Mouse (Mus musculus): ENCODE results near the gene Pgghg. TPM values are rescaled to one million over a fixed set of nuclear protein-coding genes. Genes with fewer than 3 reads are reported as not detected.

The Pgghg gene
- total RNA-seq, 2 experiments from 2014 or later: 4.0 to 7.1 TPM

- Histone ChIP-seq H3K27ac (no peak overlapping the region), H3K4me3 (no peak overlapping the region)
- no peak for TF ChIP-seq CTCF (conservative IDR thresholded peaks at IDR 0.05)
- no peak for DNase-seq (ENCODE audit: low spot score in 2 of 2)
Observed at GRCm38 (mm10) chr7:140991117-140991689, 50.0 kb downstream of the Pgghg start.

Other genes with a start within 250 kb of the Pgghg start
- not detected for gene Olfr541, start 244.1 kb upstream of the Pgghg start, total RNA-seq (2021)
- gene Cyp2e1, start 177.7 kb upstream of the Pgghg start, total RNA-seq (2021): not detected
- gene Syce1, start 153.5 kb upstream of the Pgghg start, total RNA-seq (2021): not detected
- 10 to 100 TPM; 10.7 to 18.0 TPM for gene Zfp941, start 119.2 kb upstream of the Pgghg start, total RNA-seq (2021)
- gene Urah, start 106.4 kb upstream of the Pgghg start, total RNA-seq (2021): 1 to 10 TPM; 1.1 to 1.4 TPM
- not detected for gene Scgb1c1, start 95.8 kb upstream of the Pgghg start, total RNA-seq (2021)
- not detected for gene Odf3, start 93.6 kb upstream of the Pgghg start, total RNA-seq (2021)
- gene Gm45785, start 85.1 kb upstream of the Pgghg start, total RNA-seq (2021): 1 to 10 TPM in 1 of 2 experiments, not detected in 1; 1.8 TPM
- 10 to 100 TPM; 78.2 to 82.8 TPM for gene Ric8a, start 84.4 kb upstream of the Pgghg start, total RNA-seq (2021)
- 10 to 100 TPM; 25.1 to 28.3 TPM for gene Bet1l, start 83.8 kb upstream of the Pgghg start, total RNA-seq (2021)
- gene Psmd13, start 59.4 kb upstream of the Pgghg start, total RNA-seq (2021): 100 to 1,000 TPM; 111 to 113 TPM
- 10 to 100 TPM; 69.2 to 73.2 TPM for gene Sirt3, start 59.1 kb upstream of the Pgghg start, total RNA-seq (2021)
- gene Cox8b, start 40.9 kb upstream of the Pgghg start, total RNA-seq (2021): 1 to 10 TPM in 1 of 2 experiments, not detected in 1; 1.3 TPM
- under 1 TPM; 0.27 to 0.51 TPM for gene Nlrp6, start 20.5 kb upstream of the Pgghg start, total RNA-seq (2021)
- not detected for gene Ifitm5, start 8.9 kb downstream of the Pgghg start, total RNA-seq (2021)
- gene Gm45717, start 14.5 kb downstream of the Pgghg start, total RNA-seq (2021): not detected
- gene Ifitm2, start 14.6 kb downstream of the Pgghg start, total RNA-seq (2021): 10 to 100 TPM; 13.0 to 16.3 TPM
- gene Ifitm1, start 25.8 kb downstream of the Pgghg start, total RNA-seq (2021): 1 to 10 TPM; 1.9 to 2.9 TPM
- 10 to 100 TPM in 1 of 2 experiments, 1 to 10 TPM in 1; 9.6 to 13.9 TPM for gene Ifitm3, start 69.4 kb downstream of the Pgghg start, total RNA-seq (2021)
- gene Ifitm6, start 76.5 kb downstream of the Pgghg start, total RNA-seq (2021): not detected
- gene Gm17387, start 87.7 kb downstream of the Pgghg start, total RNA-seq (2021): not detected
- gene B4galnt4, start 119.7 kb downstream of the Pgghg start, total RNA-seq (2021): 100 to 1,000 TPM in 1 of 2 experiments, 10 to 100 TPM in 1; 93.4 to 101 TPM
- not detected for gene Pkp3, start 136.8 kb downstream of the Pgghg start, total RNA-seq (2021)
- 1 to 10 TPM; 2.1 to 2.5 TPM for gene Sigirr, start 159.2 kb downstream of the Pgghg start, total RNA-seq (2021)
- gene Ano9, start 176.4 kb downstream of the Pgghg start, total RNA-seq (2021): not detected
- gene Ptdss2, start 181.0 kb downstream of the Pgghg start, total RNA-seq (2021): 10 to 100 TPM; 50.8 to 64.4 TPM
- gene Rnh1, start 231.5 kb downstream of the Pgghg start, total RNA-seq (2021): 10 to 100 TPM; 40.6 to 42.3 TPM

Data from layer of hippocampus, adult 2 months (tissue).